Comparison of ENCODE assay signal across 19 mouse cellular contexts in genomic region chr6:18338307-18338706, GRCm38 (mm10).
"Had no signal": no experiment of that assay in that cellular context is flagged by ENCODE, and none has a peak within 500 bp of the region (broad histone marks: within the 10 kb centered on the region; RNA-seq: fewer than 3 reads in every experiment).

No protein-coding gene starts in this region.

- H3K9me3 ChIP-seq: liver, embryonic 12.5 days; midbrain, embryonic 10.5 days; midbrain, embryonic 12.5 days; neural tube, embryonic 13.5 days; neural tube, embryonic 15.5 days had no signal

- H3K4me3 ChIP-seq: liver, embryonic 12.5 days; midbrain, embryonic 10.5 days; midbrain, embryonic 12.5 days; myocyte; neural tube, embryonic 13.5 days; neural tube, embryonic 15.5 days had no signal

- H3K36me3 ChIP-seq: liver, embryonic 12.5 days; midbrain, embryonic 10.5 days; midbrain, embryonic 12.5 days; neural tube, embryonic 13.5 days; neural tube, embryonic 15.5 days had no signal

- H3K27ac ChIP-seq: liver, embryonic 12.5 days; liver, embryonic 14.5 days; midbrain, embryonic 10.5 days; midbrain, embryonic 12.5 days; neural tube, embryonic 13.5 days; neural tube, embryonic 15.5 days had no signal

- H3K9ac ChIP-seq: liver, embryonic 12.5 days; liver, embryonic 14.5 days; midbrain, embryonic 12.5 days; neural tube, embryonic 13.5 days; neural tube, embryonic 15.5 days had no signal

- H3K4me1 ChIP-seq: liver, embryonic 12.5 days; midbrain, embryonic 10.5 days; midbrain, embryonic 12.5 days; neural tube, embryonic 13.5 days; neural tube, embryonic 15.5 days had no signal

- H3K27me3 ChIP-seq: liver, embryonic 12.5 days; midbrain, embryonic 12.5 days; neural tube, embryonic 13.5 days; neural tube, embryonic 15.5 days had no signal

- H3K4me2 ChIP-seq: liver, embryonic 12.5 days; midbrain, embryonic 12.5 days; neural tube, embryonic 13.5 days; neural tube, embryonic 15.5 days had no signal

- ATAC-seq: liver, embryonic 12.5 days; midbrain, embryonic 16.5 days had no signal

- DNase-seq: lung, adult 2 months; lung, postnatal 4 days; midbrain, embryonic 14.5 days; retina, postnatal 1 day; right cerebral cortex, adult 18-20 months; right cerebral cortex, postnatal 25 days; right cerebral cortex, postnatal 4 days; spleen, adult 18-20 months; thymus, adult 2 months; thymus, postnatal 25 days; thymus, postnatal 4 days had no signal
